Mouse (Mus musculus): ENCODE measurements around the gene BC025920. TPM values are rescaled to one million over a fixed set of nuclear protein-coding genes. Genes with fewer than 3 reads are reported as not detected.
"Not testable (repeated sequence)": the region's sequence is repeated elsewhere in the genome, so short reads cannot be mapped to it uniquely, and the experiment has no call there.

Gene BC025920
- polyA plus RNA-seq, 1 experiment from 2014 or later = 2.0 TPM

- no peaks in the 10 kb centered on the region for H3K36me3 ChIP-seq
- no peaks in the 10 kb centered on the region for H3K9me3 ChIP-seq
- peak overlapping the region; percentile 75 for H3K27ac ChIP-seq
- peaks cover 12% of the 10 kb centered on the region for H3K4me1 ChIP-seq
- peak overlapping the region; percentile 75 for H3K9ac ChIP-seq
- H3K4me2 ChIP-seq = peak overlapping the region; percentile 78
- ATAC-seq (ENCODE audit: insufficient number of reproducible peaks, insufficient read depth, low FRiP score, low TSS enrichment, low read depth) = peak; percentile 88
- H3K4me3 ChIP-seq = peak overlapping the region; percentile 51
- WGBS = 3% methylated on average over 37 of the region's 37 CpGs
- no peaks in the 10 kb centered on the region for H3K27me3 ChIP-seq
Observed at GRCm38 (mm10) chr10:81633253-81634099, 27.4 kb downstream of the BC025920 start.

GRCm38 (mm10) chr10:81636338-81636737 lies 30.3 kb downstream of the BC025920 start:
- H3K9ac ChIP-seq = no peak overlapping the region
- H3K4me1 ChIP-seq = peaks cover 13% of the 10 kb centered on the region
- H3K9me3 ChIP-seq = no peaks in the 10 kb centered on the region
- no peak for ATAC-seq (ENCODE audit: insufficient number of reproducible peaks, insufficient read depth, low FRiP score, low TSS enrichment, low read depth)
- 22% methylated on average over 8 of the region's 8 CpGs for WGBS
- H3K4me3 ChIP-seq = no peak overlapping the region
- H3K36me3 ChIP-seq = no peaks in the 10 kb centered on the region
- H3K4me2 ChIP-seq = no peak overlapping the region
- no peak overlapping the region for H3K27ac ChIP-seq
- no peaks in the 10 kb centered on the region for H3K27me3 ChIP-seq

- no peak for ATAC-seq (ENCODE audit: insufficient number of reproducible peaks, insufficient read depth, low FRiP score, low TSS enrichment, low read depth)
- Histone ChIP-seq H3K4me1 (peaks cover 30% of the 10 kb centered on the region), H3K27me3 (no peaks in the 10 kb centered on the region), H3K9me3 (no peaks in the 10 kb centered on the region), H3K4me2 (no peak overlapping the region), H3K9ac (peak overlapping the region; percentile 46; the same call in 1 of the 2 replicates), H3K4me3 (no peak overlapping the region), H3K36me3 (no peaks in the 10 kb centered on the region), H3K27ac (no peak overlapping the region)
- WGBS = 75% methylated on average over 6 of the region's 6 CpGs
Observed at GRCm38 (mm10) chr10:81638101-81638500, 32.0 kb downstream of the BC025920 start.

GRCm38 (mm10) chr10:81640825-81641224 lies 34.8 kb downstream of the BC025920 start:
- WGBS = 49% methylated on average over 4 of the region's 4 CpGs
- not testable (repeated sequence) for H3K36me3 ChIP-seq; H3K9ac ChIP-seq; H3K4me2 ChIP-seq; H3K27ac ChIP-seq; H3K9me3 ChIP-seq; ATAC-seq (ENCODE audit: insufficient number of reproducible peaks, insufficient read depth, low FRiP score, low TSS enrichment, low read depth); H3K4me3 ChIP-seq; H3K27me3 ChIP-seq
- H3K4me1 ChIP-seq = peaks cover 24% of the 10 kb centered on the region

- H3K4me2 ChIP-seq = no peak overlapping the region
- H3K27me3 ChIP-seq = no peaks in the 10 kb centered on the region
- no peak overlapping the region for H3K9ac ChIP-seq
- no peak overlapping the region for H3K4me3 ChIP-seq
- H3K36me3 ChIP-seq = no peaks in the 10 kb centered on the region
- 88% methylated on average over 2 of the region's 2 CpGs for WGBS
- H3K9me3 ChIP-seq = no peaks in the 10 kb centered on the region
- H3K27ac ChIP-seq = no peak overlapping the region
- peaks cover 24% of the 10 kb centered on the region for H3K4me1 ChIP-seq
- ATAC-seq (ENCODE audit: insufficient number of reproducible peaks, insufficient read depth, low FRiP score, low TSS enrichment, low read depth) = no peak
Observed at GRCm38 (mm10) chr10:81641566-81641965, 35.5 kb downstream of the BC025920 start.

- H3K27ac ChIP-seq = 0 out of 2 replicates have a peak overlapping the region, but pooled peaks have one; percentile 97
- ATAC-seq (ENCODE audit: insufficient number of reproducible peaks, insufficient read depth, low FRiP score, low TSS enrichment, low read depth) = no peak
- peaks cover 24% of the 10 kb centered on the region for H3K4me1 ChIP-seq
- peak overlapping the region; percentile 97 for H3K9ac ChIP-seq
- peak overlapping the region; percentile 89 for H3K4me2 ChIP-seq
- H3K4me3 ChIP-seq = peak overlapping the region; percentile 83; the same call in 1 of the 2 replicates
- 0 out of 2 replicates have a peak, but pooled peaks cover under 1% of the 10 kb centered on the region for H3K36me3 ChIP-seq
- no peaks in the 10 kb centered on the region for H3K9me3 ChIP-seq
- H3K27me3 ChIP-seq = no peaks in the 10 kb centered on the region
- WGBS = 83% methylated on average over 8 of the region's 8 CpGs
Observed at GRCm38 (mm10) chr10:81641978-81642647, 36.0 kb downstream of the BC025920 start.

- Histone ChIP-seq H3K9me3 (no peaks in the 10 kb centered on the region), H3K27ac (peak overlapping the region; percentile 97), H3K4me3 (peak overlapping the region; percentile 83), H3K4me1 (peaks cover 24% of the 10 kb centered on the region), H3K36me3 (0 out of 2 replicates have a peak, but pooled peaks cover 3% of the 10 kb centered on the region), H3K4me2 (peak overlapping the region; percentile 89), H3K9ac (peak overlapping the region; percentile 97), H3K27me3 (no peaks in the 10 kb centered on the region)
- WGBS = 19% methylated on average over 24 of the region's 24 CpGs
- peak; percentile 38 for ATAC-seq (ENCODE audit: insufficient number of reproducible peaks, insufficient read depth, low FRiP score, low TSS enrichment, low read depth)
Observed at GRCm38 (mm10) chr10:81642648-81643448, 36.8 kb downstream of the BC025920 start.

- Histone ChIP-seq H3K4me2 (peak overlapping the region; percentile 89), H3K27me3 (no peaks in the 10 kb centered on the region), H3K9me3 (no peaks in the 10 kb centered on the region), H3K4me3 (peak overlapping the region; percentile 83), H3K4me1 (peaks cover 24% of the 10 kb centered on the region), H3K27ac (peak overlapping the region; percentile 97), H3K36me3 (0 out of 2 replicates have a peak, but pooled peaks cover 3% of the 10 kb centered on the region), H3K9ac (peak overlapping the region; percentile 97)
- peak; percentile 84 for ATAC-seq (ENCODE audit: insufficient number of reproducible peaks, insufficient read depth, low FRiP score, low TSS enrichment, low read depth)
- under 1% methylated on average over 69 of the region's 75 CpGs for WGBS
Observed at GRCm38 (mm10) chr10:81643449-81644055, 37.5 kb downstream of the BC025920 start.

GRCm38 (mm10) chr10:81644162-81644561 lies 38.1 kb downstream of the BC025920 start:
- no peak for ATAC-seq (ENCODE audit: insufficient number of reproducible peaks, insufficient read depth, low FRiP score, low TSS enrichment, low read depth)
- WGBS = 43% methylated on average over 2 of the region's 2 CpGs

GRCm38 (mm10) chr10:81644716-81645115 lies 38.6 kb downstream of the BC025920 start:
- Histone ChIP-seq H3K27ac (no peak overlapping the region), H3K9ac (0 out of 2 replicates have a peak overlapping the region, but pooled peaks have one; percentile 97), H3K9me3 (no peaks in the 10 kb centered on the region), H3K4me2 (peak overlapping the region; percentile 89; the same call in 1 of the 2 replicates), H3K4me3 (no peak overlapping the region), H3K27me3 (no peaks in the 10 kb centered on the region), H3K4me1 (peaks cover 24% of the 10 kb centered on the region), H3K36me3 (0 out of 2 replicates have a peak, but pooled peaks cover 3% of the 10 kb centered on the region)
- ATAC-seq (ENCODE audit: insufficient number of reproducible peaks, insufficient read depth, low FRiP score, low TSS enrichment, low read depth) = no peak
- WGBS = 93% methylated on average over 18 of the region's 18 CpGs

More at GRCm38 (mm10) chr10:81644162-81644561, 38.1 kb downstream of the BC025920 start:
- H3K4me1 ChIP-seq = peaks cover 24% of the 10 kb centered on the region
- H3K4me2 ChIP-seq = peak overlapping the region; percentile 89
- H3K4me3 ChIP-seq = peak overlapping the region; percentile 83
- peak overlapping the region; percentile 97 for H3K9ac ChIP-seq
- no peaks in the 10 kb centered on the region for H3K27me3 ChIP-seq
- H3K36me3 ChIP-seq = 0 out of 2 replicates have a peak, but pooled peaks cover 3% of the 10 kb centered on the region
- no peaks in the 10 kb centered on the region for H3K9me3 ChIP-seq
- H3K27ac ChIP-seq = peak overlapping the region; percentile 97
